Mouse (Mus musculus) brain, embryonic 14.5 days (tissue): Measurements from ENCODE around the gene Pkn1.

Source experiments
- CTCF ChIP-seq: fragments of 200-500 bp; IDR thresholded peaks from 2 replicates; pipeline ENCODE4 v1.5.1; 2012; ENCODE audit warnings: inconsistent platforms, mild to moderate bottlenecking, moderate library complexity, borderline replicate concordance; ENCODE audit not compliant: insufficient read depth, insufficient read length; ENCODE audit errors: extremely low read depth
- POLR2A ChIP-seq: fragments of 200-500 bp; IDR thresholded peaks from 2 replicates; pipeline ENCODE4 v1.6.1; 2012; ENCODE audit warnings: mild to moderate bottlenecking, inconsistent platforms, borderline replicate concordance; ENCODE audit not compliant: poor library complexity, insufficient read depth, insufficient read length, severe bottlenecking; ENCODE audit errors: extremely low read depth

- TF ChIP-seq POLR2A, result no peak
- TF ChIP-seq CTCF, result no peak
Measured at GRCm38 (mm10) chr8:83719693-83720092, 20.7 kb upstream of the Pkn1 start.
